Mouse (Mus musculus): ENCODE measurements around the gene Uvrag. TPM values are rescaled to one million over a fixed set of nuclear protein-coding genes. Genes with fewer than 3 reads are reported as not detected.

Gene Uvrag
- polyA plus RNA-seq, 1 experiment from 2014 or later = 16.7 TPM

DNA sequence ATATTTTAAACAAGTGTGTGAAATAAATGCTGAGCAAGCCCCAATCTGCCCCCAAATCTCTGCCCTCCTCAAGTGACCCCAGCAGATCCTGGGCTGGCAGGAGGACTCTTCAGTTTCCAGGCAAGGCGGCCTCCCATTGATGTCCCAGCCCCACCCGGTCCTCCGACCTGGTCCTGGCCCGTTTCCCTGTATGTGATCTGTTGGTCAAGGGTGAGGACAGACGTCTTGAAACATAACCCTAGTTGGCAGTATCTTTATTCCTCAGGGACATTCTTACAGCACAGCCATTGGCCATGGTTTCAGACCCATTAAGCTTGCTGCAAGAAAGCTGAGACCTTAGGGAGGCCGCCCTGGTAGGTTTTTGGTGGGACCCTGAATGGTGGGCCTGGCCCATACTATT lies 287.1 kb downstream of the Uvrag start:
- peaks cover 69% of the 10 kb centered on the region for H3K4me1 ChIP-seq (ENCODE audit: control insufficient read depth, insufficient read depth, low read length)

DNA sequence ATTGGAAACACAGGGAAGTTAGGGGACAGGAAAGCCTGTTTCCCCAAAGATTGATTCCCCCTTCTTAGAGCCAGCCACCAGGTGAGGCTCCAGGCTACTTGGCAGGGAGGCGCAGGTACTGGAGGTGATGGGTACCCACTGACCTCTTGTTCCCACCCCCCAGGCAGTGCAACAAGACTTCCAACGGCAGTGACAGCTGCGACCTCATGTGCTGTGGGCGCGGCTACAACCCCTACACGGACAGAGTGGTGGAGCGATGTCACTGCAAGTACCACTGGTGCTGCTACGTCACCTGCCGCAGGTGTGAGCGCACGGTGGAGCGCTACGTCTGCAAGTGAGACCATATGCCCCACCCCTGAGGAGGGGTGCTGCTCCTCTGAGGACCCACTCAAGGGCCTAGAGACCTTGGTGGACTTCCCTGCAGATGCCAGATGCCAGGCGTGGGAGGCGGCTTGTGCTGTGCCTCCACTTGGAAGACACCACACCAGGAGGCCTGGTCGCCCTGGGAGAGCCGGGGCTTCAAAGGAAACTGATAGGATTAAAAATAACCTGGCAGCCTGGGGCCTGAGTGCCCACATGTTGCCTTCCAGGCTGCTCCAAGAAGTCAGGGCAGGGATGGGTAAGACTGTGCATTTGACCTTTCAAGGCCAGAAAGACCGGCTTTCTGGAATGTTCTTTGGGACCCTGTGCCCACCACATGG lies 287.8 kb downstream of the Uvrag start:
- no peak overlapping the region for H3K27ac ChIP-seq (ENCODE audit: low read depth, low read length)
- 66% methylated on average over 18 of the region's 18 CpGs for WGBS (ENCODE audit: insufficient replicate concordance)
- no peak overlapping the region for H3K4me3 ChIP-seq (ENCODE audit: low read depth, low read length)
- no peaks in the 10 kb centered on the region for H3K9me3 ChIP-seq (replicated peaks; ENCODE audit: control insufficient read depth, low read length)
- H3K27me3 ChIP-seq (ENCODE audit: control insufficient read depth, insufficient read depth, low read length) = no peaks in the 10 kb centered on the region
- H3K4me2 ChIP-seq = no peak overlapping the region
- no peak overlapping the region for H3K9ac ChIP-seq (ENCODE audit: low read depth, low read length)
- 0 out of 2 replicates have a peak, but pooled peaks cover 4% of the 10 kb centered on the region for H3K36me3 ChIP-seq (ENCODE audit: control insufficient read depth, insufficient read depth, low read length)
- peaks cover 74% of the 10 kb centered on the region for H3K4me1 ChIP-seq (ENCODE audit: control insufficient read depth, insufficient read depth, low read length)
- no peak for ATAC-seq (replicated peaks; ENCODE audit: insufficient number of reproducible peaks, low FRiP score, low TSS enrichment)

More for the DNA sequence above, 287.1 kb downstream of the Uvrag start:
- Histone ChIP-seq H3K4me2 (no peak overlapping the region), H3K9ac (ENCODE audit: low read depth, low read length) (no peak overlapping the region), H3K36me3 (ENCODE audit: control insufficient read depth, insufficient read depth, low read length) (0 out of 2 replicates have a peak, but pooled peaks cover 4% of the 10 kb centered on the region), H3K27ac (ENCODE audit: low read depth, low read length) (no peak overlapping the region), H3K4me3 (ENCODE audit: low read depth, low read length) (no peak overlapping the region), H3K27me3 (ENCODE audit: control insufficient read depth, insufficient read depth, low read length) (no peaks in the 10 kb centered on the region), H3K9me3 (replicated peaks; ENCODE audit: control insufficient read depth, low read length) (no peaks in the 10 kb centered on the region)
- ATAC-seq (replicated peaks; ENCODE audit: insufficient number of reproducible peaks, low FRiP score, low TSS enrichment) = no peak
- WGBS (ENCODE audit: insufficient replicate concordance) = 79% methylated on average over 6 of the region's 6 CpGs

GRCm38 (mm10) chr7:98851220-98851619 lies 289.7 kb downstream of the Uvrag start:
- Histone ChIP-seq H3K4me1 (ENCODE audit: control insufficient read depth, insufficient read depth, low read length) (peaks cover 57% of the 10 kb centered on the region), H3K36me3 (ENCODE audit: control insufficient read depth, insufficient read depth, low read length) (0 out of 2 replicates have a peak, but pooled peaks cover 4% of the 10 kb centered on the region), H3K27ac (ENCODE audit: low read depth, low read length) (peak overlapping the region; percentile 80), H3K4me3 (ENCODE audit: low read depth, low read length) (no peak overlapping the region; the same call in 1 of the 2 replicates), H3K9ac (ENCODE audit: low read depth, low read length) (no peak overlapping the region), H3K27me3 (ENCODE audit: control insufficient read depth, insufficient read depth, low read length) (no peaks in the 10 kb centered on the region), H3K9me3 (replicated peaks; ENCODE audit: control insufficient read depth, low read length) (no peaks in the 10 kb centered on the region), H3K4me2 (peak overlapping the region; percentile 35)
- WGBS (ENCODE audit: insufficient replicate concordance) = 32% methylated on average over 9 of the region's 9 CpGs
- ATAC-seq (replicated peaks; ENCODE audit: insufficient number of reproducible peaks, low FRiP score, low TSS enrichment) = peak; percentile 59; the same call in 1 of the 2 replicates

DNA sequence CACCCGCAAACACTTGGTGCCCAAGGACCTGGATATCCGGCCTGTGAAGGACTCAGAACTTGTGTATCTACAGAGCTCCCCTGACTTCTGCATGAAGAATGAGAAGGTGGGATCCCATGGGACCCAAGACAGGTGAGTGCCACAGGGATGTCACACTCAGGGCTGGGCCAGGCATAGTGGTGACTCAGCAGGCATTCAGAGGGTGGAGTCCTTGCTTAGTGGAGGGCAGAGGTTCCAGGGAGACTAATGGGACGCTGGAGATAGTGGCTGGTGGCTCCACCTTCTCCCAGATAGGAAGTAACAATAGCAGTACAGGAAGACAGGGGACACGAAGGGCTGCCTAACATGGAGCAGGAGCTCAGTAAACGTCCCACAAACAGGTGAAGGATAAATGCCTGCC lies 290.6 kb downstream of the Uvrag start:
- Histone ChIP-seq H3K4me3 (ENCODE audit: low read depth, low read length) (no peak overlapping the region), H3K9ac (ENCODE audit: low read depth, low read length) (no peak overlapping the region), H3K27ac (ENCODE audit: low read depth, low read length) (peak overlapping the region; percentile 80; the same call in 1 of the 2 replicates), H3K4me1 (ENCODE audit: control insufficient read depth, insufficient read depth, low read length) (peaks cover 53% of the 10 kb centered on the region), H3K27me3 (ENCODE audit: control insufficient read depth, insufficient read depth, low read length) (no peaks in the 10 kb centered on the region), H3K9me3 (replicated peaks; ENCODE audit: control insufficient read depth, low read length) (no peaks in the 10 kb centered on the region), H3K36me3 (ENCODE audit: control insufficient read depth, insufficient read depth, low read length) (0 out of 2 replicates have a peak, but pooled peaks cover 4% of the 10 kb centered on the region), H3K4me2 (no peak overlapping the region)
- no peak for ATAC-seq (replicated peaks; ENCODE audit: insufficient number of reproducible peaks, low FRiP score, low TSS enrichment)
- 67% methylated on average over 5 of the region's 5 CpGs for WGBS (ENCODE audit: insufficient replicate concordance)

DNA sequence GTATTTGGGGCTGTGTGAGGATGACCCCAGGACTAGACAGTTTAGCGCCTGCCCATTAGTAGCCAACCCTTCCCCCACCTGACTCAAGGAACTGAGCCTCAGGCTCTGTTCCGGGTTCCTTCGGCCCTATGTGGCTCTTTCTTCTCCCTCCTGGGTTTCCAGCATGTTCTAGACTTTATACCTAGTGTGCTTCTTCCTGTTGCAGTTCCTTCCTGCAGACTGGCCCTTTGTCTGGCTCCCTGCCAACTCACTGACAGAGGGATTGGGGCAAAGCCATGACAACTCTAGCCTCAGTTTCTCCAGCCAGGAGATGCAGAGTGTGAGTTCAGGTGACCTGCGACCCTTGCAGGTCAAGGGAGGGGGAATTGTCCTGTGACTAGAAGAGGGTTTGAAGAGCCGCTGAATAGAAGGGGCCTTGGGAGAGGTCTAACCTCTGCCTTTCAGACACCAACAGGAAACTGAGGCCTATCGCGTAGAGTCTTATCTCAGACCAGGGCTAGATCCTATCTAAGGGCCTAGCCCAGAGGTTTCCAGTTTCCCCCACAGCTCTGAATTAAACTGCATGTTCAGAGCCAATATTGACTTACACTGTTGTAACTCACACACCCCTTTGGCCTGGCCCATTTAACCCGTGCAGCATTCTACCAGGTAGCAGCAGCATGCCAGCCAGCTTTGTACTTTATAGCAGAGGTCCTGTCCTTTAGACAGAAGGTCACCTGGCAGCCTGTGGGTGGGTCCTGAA lies 291.9 kb downstream of the Uvrag start:
- Histone ChIP-seq H3K9me3 (replicated peaks; ENCODE audit: control insufficient read depth, low read length) (no peaks in the 10 kb centered on the region), H3K4me1 (ENCODE audit: control insufficient read depth, insufficient read depth, low read length) (peaks cover 42% of the 10 kb centered on the region), H3K36me3 (ENCODE audit: control insufficient read depth, insufficient read depth, low read length) (0 out of 2 replicates have a peak, but pooled peaks cover 4% of the 10 kb centered on the region), H3K27ac (ENCODE audit: low read depth, low read length) (no peak overlapping the region), H3K27me3 (ENCODE audit: control insufficient read depth, insufficient read depth, low read length) (no peaks in the 10 kb centered on the region), H3K9ac (ENCODE audit: low read depth, low read length) (no peak overlapping the region), H3K4me3 (ENCODE audit: low read depth, low read length) (no peak overlapping the region), H3K4me2 (no peak overlapping the region)
- no peak for ATAC-seq (replicated peaks; ENCODE audit: insufficient number of reproducible peaks, low FRiP score, low TSS enrichment)
- WGBS (ENCODE audit: insufficient replicate concordance) = 78% methylated on average over 8 of the region's 8 CpGs

DNA sequence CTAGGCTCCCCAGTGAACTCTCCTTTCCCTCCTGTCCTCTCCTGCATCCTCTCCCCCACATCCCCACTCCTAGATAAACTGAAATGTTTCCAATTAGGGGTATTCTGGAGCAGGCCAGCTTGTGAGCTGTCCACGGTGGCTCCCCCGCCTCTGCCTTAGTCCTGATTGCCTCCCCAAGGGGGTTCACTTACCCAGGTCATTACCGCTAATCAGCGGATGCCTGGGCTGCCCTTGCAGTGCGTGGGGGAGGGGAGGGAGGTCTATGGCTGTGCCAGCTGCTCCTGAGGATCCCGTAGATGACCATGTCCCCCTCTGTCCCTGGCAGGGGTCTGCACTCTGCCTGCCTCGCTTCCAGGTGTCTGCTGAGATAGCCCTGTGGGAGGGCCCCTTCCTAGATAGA lies 297.3 kb downstream of the Uvrag start:
- no peak overlapping the region for H3K4me2 ChIP-seq
- peaks cover 51% of the 10 kb centered on the region for H3K4me1 ChIP-seq (ENCODE audit: control insufficient read depth, insufficient read depth, low read length)
- H3K4me3 ChIP-seq (ENCODE audit: low read depth, low read length) = no peak overlapping the region
- 0 out of 2 replicates have a peak, but pooled peaks cover 2% of the 10 kb centered on the region for H3K27me3 ChIP-seq (ENCODE audit: control insufficient read depth, insufficient read depth, low read length)
- H3K27ac ChIP-seq (ENCODE audit: low read depth, low read length) = no peak overlapping the region
- H3K9ac ChIP-seq (ENCODE audit: low read depth, low read length) = no peak overlapping the region
- 12% methylated on average over 7 of the region's 7 CpGs for WGBS (ENCODE audit: insufficient replicate concordance)
- H3K9me3 ChIP-seq (replicated peaks; ENCODE audit: control insufficient read depth, low read length) = no peaks in the 10 kb centered on the region
- no peaks in the 10 kb centered on the region for H3K36me3 ChIP-seq (ENCODE audit: control insufficient read depth, insufficient read depth, low read length)
- ATAC-seq (replicated peaks; ENCODE audit: insufficient number of reproducible peaks, low FRiP score, low TSS enrichment) = no peak; the same call in 1 of the 2 replicates

DNA sequence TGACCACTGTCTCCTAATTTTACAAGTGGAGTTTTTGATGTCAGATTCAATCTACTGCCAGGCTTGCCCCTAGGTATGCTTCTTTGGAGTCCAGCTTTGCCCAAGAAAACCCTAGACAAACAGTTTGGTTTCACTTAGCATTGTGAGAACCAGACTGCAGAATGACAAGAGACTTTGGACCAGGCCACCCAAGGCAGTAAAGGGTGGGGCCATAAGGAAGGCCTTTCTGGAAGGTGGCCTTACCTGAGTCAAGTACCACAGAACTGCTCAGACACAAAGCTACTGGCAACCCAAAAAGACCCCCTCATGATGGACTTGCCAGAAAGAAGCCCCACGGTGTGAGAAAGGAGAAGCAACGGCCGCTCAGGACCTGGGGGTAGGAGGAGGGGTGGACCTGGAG lies 297.9 kb downstream of the Uvrag start:
- 59% methylated on average over 3 of the region's 3 CpGs for WGBS (ENCODE audit: insufficient replicate concordance)
- Histone ChIP-seq H3K4me3 (ENCODE audit: low read depth, low read length) (no peak overlapping the region), H3K4me2 (no peak overlapping the region; the same call in 1 of the 2 replicates), H3K27me3 (ENCODE audit: control insufficient read depth, insufficient read depth, low read length) (0 out of 2 replicates have a peak, but pooled peaks cover 2% of the 10 kb centered on the region), H3K9me3 (replicated peaks; ENCODE audit: control insufficient read depth, low read length) (no peaks in the 10 kb centered on the region), H3K4me1 (ENCODE audit: control insufficient read depth, insufficient read depth, low read length) (peaks cover 54% of the 10 kb centered on the region), H3K9ac (ENCODE audit: low read depth, low read length) (no peak overlapping the region), H3K36me3 (ENCODE audit: control insufficient read depth, insufficient read depth, low read length) (no peaks in the 10 kb centered on the region), H3K27ac (ENCODE audit: low read depth, low read length) (no peak overlapping the region)
- ATAC-seq (replicated peaks; ENCODE audit: insufficient number of reproducible peaks, low FRiP score, low TSS enrichment) = no peak

DNA sequence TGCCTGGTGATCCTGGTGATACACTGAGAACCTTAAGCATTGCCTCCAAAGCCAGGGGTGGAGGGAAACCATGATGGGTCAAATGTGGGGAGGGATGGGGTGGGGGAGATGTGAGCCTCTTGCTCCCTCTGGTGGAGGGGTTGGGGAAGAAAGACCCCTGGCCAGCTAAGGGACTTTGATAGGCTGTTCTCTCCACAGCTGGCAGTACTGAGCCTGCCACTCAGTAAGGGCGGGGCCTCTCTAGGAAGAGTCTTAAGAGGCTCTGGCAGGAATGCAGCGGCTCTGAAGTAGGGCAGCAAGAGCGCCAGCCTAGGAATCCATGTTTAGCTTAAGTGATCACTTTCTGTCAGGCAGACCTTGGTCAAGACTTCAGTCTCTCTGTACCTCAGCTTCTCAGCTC lies 299.1 kb downstream of the Uvrag start:
- no peak overlapping the region for H3K27ac ChIP-seq (ENCODE audit: low read depth, low read length)
- H3K4me1 ChIP-seq (ENCODE audit: control insufficient read depth, insufficient read depth, low read length) = peaks cover 62% of the 10 kb centered on the region

More for the DNA sequence above, 299.1 kb downstream of the Uvrag start:
- 35% methylated on average over 3 of the region's 3 CpGs for WGBS (ENCODE audit: insufficient replicate concordance)
- no peak overlapping the region for H3K4me3 ChIP-seq (ENCODE audit: low read depth, low read length)
- ATAC-seq (replicated peaks; ENCODE audit: insufficient number of reproducible peaks, low FRiP score, low TSS enrichment) = no peak
- no peaks in the 10 kb centered on the region for H3K36me3 ChIP-seq (ENCODE audit: control insufficient read depth, insufficient read depth, low read length)
- H3K9me3 ChIP-seq (replicated peaks; ENCODE audit: control insufficient read depth, low read length) = no peaks in the 10 kb centered on the region
- H3K9ac ChIP-seq (ENCODE audit: low read depth, low read length) = peak overlapping the region; percentile 39; the same call in 1 of the 2 replicates
- H3K4me2 ChIP-seq = no peak overlapping the region; the same call in 1 of the 2 replicates
- H3K27me3 ChIP-seq (ENCODE audit: control insufficient read depth, insufficient read depth, low read length) = peaks cover 6% of the 10 kb centered on the region; the same call in 1 of the 2 replicates

Data from heart, embryonic 11.5 days (tissue).